Mouse (Mus musculus): ENCODE data around the gene Megf11. TPM values are rescaled to one million over a fixed set of nuclear protein-coding genes. Genes with fewer than 3 reads are reported as not detected.

Gene Megf11
- total RNA-seq, 2 experiments from 2014 or later: 14.1 to 18.5 TPM

DNA sequence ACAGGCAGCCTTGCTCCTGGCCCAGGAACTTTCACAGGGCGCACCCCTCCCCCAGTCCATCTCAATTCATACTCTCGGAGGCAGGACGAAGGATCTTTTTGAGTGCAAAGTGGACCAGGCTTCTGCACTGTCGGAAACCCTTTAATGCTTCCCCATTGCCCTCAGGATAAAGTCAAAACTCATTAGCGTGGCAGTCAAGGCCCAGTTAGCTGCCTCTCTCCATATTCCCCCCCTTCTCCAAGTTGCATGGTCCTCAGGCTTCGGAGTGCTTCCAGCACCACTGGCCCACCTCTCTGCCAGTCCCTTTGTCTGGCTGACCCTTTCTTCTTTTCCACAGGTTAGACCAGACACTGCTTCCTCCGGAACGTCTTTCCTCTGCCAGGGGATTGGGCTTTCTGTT, 16.7 kb downstream of the Megf11 start:
- Histone ChIP-seq H3K27ac (no peak overlapping the region), H3K4me3 (no peak overlapping the region)
- TF ChIP-seq CTCF (conservative IDR thresholded peaks at IDR 0.05): no peak
- DNase-seq (ENCODE audit: low spot score in 2 of 2): no peak

DNA sequence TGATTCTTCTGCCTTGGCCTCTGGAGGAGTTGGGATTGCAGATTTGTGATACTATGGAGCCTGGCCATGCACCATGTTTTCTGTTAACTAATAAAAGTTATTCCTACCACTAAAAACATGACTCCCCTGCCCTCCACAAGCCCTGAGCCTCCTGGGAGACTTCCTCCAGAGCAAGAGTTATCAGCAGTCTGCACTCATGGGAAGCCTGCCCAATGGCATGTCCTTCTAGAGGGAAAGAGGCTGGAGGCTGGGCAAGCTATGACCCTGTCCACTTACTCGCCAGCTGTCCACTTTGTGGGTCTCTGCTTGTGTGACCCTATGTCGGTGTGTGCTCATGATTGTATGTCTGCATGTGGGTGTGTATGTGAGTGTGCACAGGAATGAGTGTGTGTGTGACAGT, 21.4 kb downstream of the Megf11 start:
- no peak overlapping the region for H3K4me3 ChIP-seq
- no peak overlapping the region for H3K27ac ChIP-seq
- TF ChIP-seq CTCF (conservative IDR thresholded peaks at IDR 0.05): no peak
- no peak for DNase-seq (ENCODE audit: low spot score in 2 of 2)

DNA sequence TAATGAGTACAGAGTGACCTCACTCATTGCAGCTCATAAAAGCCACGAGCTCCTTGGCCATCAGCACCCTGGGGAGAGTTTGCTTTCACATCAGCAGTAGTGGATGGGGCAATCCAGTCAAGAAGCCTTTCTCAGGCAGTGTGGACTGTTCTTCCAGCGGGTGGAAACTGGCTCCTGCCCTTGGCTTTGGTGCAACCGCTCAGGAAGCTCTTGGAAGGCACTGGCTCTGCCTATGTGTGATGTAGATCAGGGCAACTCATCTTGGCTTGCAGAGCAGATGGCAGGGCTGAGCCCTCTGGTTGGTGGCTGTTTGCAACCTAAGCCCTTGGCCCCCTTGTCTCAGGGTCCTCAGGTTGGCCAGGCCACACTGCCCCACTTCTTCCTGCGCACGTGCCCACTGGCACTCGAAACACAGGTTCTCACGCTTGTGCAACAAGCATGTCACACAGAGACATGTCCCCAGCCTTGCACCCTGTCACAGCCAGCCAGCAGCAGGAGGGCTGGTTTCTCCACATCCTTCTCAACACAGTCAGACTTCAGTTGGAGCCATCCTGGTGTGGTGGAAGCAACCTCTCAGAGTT, 22.1 kb downstream of the Megf11 start:
- H3K4me3 ChIP-seq: no peak overlapping the region
- no peak for TF ChIP-seq CTCF (conservative IDR thresholded peaks at IDR 0.05)
- no peak overlapping the region for H3K27ac ChIP-seq
- DNase-seq (ENCODE audit: low spot score in 2 of 2): no peak

DNA sequence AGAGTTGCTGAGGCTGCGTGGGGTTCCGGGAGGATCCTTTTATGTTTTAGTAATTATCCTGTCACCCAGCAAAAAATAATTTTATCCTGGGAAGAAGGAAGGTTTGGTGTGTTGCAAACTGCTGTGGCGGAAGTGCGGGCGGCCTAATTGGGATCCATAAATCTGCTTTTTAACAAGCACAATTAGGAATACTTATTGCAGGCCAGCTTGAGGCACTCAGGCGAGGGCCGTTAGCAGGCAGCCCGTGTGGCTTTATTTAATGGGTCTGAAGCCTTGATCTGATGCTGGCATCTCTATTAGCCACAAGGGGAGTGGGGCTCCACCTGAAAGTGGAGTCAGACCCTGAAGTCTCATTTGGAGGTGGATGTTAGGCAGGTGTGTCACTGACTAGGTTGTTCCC, 23.4 kb downstream of the Megf11 start:
- no peak overlapping the region for H3K4me3 ChIP-seq
- TF ChIP-seq CTCF (conservative IDR thresholded peaks at IDR 0.05): no peak
- H3K27ac ChIP-seq: no peak overlapping the region
- DNase-seq (ENCODE audit: low spot score in 2 of 2): no peak

DNA sequence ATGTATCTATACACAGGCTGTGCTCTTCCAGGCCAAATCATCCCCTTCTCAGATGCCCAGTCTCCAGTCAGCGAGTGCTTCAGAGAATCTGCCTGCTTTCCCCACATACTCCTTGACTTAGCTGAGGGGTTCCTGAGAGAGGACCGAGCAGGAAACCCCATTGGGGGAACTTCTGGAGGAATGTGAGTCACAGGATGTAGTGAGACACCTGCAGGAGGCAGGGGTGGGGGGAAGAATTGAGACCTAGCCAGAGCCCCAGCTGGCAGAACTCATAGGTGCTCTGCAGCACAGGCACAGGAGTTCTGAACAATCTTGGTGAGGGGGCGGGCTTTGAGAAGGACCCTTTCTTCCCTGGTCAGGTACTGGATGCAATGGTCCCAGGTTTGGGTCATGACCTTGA, 35.0 kb downstream of the Megf11 start:
- DNase-seq (ENCODE audit: low spot score in 2 of 2): no peak
- H3K4me3 ChIP-seq: no peak overlapping the region
- no peak for TF ChIP-seq CTCF (conservative IDR thresholded peaks at IDR 0.05)
- H3K27ac ChIP-seq: no peak overlapping the region

- peak overlapping the region; percentile 28; the same call in 1 of the 2 replicates for H3K27ac ChIP-seq
These were observed 36.7 kb downstream of the Megf11 start for GRCm38 (mm10) chr9:64421986-64422616.

GRCm38 (mm10) chr9:64423912-64424311, 38.5 kb downstream of the Megf11 start:
- no peak for TF ChIP-seq CTCF (conservative IDR thresholded peaks at IDR 0.05)
- Histone ChIP-seq H3K27ac (no peak overlapping the region), H3K4me3 (no peak overlapping the region)
- no peak for DNase-seq (ENCODE audit: low spot score in 2 of 2)

More at GRCm38 (mm10) chr9:64421986-64422616, 36.7 kb downstream of the Megf11 start:
- DNase-seq (ENCODE audit: low spot score in 2 of 2): peak; percentile 18 to 53
- TF ChIP-seq CTCF (conservative IDR thresholded peaks at IDR 0.05): no peak
- no peak overlapping the region for H3K4me3 ChIP-seq

DNA sequence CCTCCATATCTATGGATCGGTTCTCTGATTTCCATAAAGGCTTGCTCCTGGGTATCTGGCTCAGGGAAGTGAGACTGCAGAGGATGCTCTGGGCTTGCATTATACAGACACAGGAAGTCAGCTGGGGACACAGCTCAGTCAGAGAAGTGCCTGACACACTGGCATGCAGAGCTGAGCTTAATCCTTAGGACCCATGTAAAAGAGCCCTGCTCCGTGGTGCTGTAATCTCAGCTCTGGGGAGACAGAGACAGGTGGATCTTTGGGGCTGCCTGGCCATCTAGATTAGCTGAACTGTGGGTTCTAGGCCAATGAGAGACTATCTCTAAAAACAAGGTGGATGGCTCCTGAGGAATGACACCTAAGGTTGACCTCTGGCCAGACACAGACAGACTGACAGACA, 50.7 kb downstream of the Megf11 start:
- no peak for TF ChIP-seq CTCF (conservative IDR thresholded peaks at IDR 0.05)
- no peak for DNase-seq (ENCODE audit: low spot score in 2 of 2)
- no peak overlapping the region for H3K27ac ChIP-seq

DNA sequence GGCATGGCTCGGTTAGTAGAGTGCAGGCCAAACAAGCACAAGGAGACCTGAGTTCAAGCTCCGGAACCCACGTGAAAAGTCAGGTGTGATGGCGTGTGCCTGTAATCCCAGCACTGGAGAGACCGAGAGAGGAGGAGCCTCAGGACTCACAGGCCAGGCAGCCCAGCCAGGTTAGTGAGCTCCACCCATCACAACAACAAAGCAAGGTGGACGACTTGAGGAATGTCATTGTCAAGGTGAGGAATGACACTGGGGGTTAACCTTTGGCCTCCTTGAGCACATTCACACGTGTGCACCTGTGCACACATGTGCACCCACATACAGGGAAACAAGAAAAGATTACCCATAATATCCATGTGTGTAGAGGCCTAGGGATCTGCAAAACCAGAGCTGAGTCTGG, 54.7 kb downstream of the Megf11 start:
- no peak for TF ChIP-seq CTCF (conservative IDR thresholded peaks at IDR 0.05)
- H3K27ac ChIP-seq: no peak overlapping the region
- DNase-seq (ENCODE audit: low spot score in 2 of 2): no peak

More for the DNA sequence above, 50.7 kb downstream of the Megf11 start:
- H3K4me3 ChIP-seq: no peak overlapping the region

DNA sequence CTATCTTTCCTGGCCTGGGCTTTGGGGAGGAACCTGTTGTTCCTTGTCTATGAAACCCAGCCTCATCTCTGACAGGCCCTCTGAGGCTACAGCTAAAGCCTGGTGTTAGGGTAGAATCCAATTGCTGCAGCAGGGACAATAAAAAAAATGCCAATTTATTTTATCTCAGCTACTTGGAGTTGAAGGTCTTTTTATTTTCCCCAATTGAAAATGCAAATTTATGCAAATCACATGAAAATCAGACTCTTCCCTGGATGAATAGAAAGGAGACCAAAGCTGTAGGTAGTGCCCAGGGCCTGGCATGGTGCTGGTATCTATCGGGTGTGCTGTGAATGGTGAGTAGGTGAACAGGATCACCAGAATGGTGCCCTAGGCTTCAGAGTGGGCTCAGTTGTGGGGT, 60.6 kb downstream of the Megf11 start:
- no peak for TF ChIP-seq CTCF (conservative IDR thresholded peaks at IDR 0.05)
- no peak overlapping the region for H3K4me3 ChIP-seq
- no peak overlapping the region for H3K27ac ChIP-seq
- no peak for DNase-seq (ENCODE audit: low spot score in 2 of 2)

More for the DNA sequence above, 54.7 kb downstream of the Megf11 start:
- H3K4me3 ChIP-seq: no peak overlapping the region

GRCm38 (mm10) chr9:64447070-64447469, 61.6 kb downstream of the Megf11 start:
- TF ChIP-seq CTCF (conservative IDR thresholded peaks at IDR 0.05): no peak
- no peak overlapping the region for H3K4me3 ChIP-seq
- DNase-seq (ENCODE audit: low spot score in 2 of 2): no peak
- no peak overlapping the region for H3K27ac ChIP-seq

DNA sequence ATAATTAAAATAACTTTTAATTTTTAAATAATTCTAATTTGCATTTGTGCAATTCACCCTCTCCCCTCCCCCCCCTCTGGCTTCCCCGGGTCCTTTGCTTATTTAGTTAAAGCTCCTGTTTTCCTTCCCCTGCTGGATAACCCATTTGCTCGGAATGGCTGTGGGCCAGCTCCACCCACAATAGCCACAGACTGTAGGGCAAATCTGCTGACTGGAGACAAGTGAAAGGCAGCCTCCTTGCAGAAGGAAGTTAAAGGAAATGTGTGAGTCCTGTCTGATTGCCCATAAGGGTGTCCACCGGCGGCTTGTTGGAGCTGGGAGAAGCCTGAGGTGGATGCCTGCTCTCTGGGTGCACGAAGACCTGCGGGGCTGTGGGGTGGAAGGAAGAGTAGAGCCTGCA, 62.1 kb downstream of the Megf11 start:
- TF ChIP-seq CTCF (conservative IDR thresholded peaks at IDR 0.05): no peak
- H3K27ac ChIP-seq: no peak overlapping the region

DNA sequence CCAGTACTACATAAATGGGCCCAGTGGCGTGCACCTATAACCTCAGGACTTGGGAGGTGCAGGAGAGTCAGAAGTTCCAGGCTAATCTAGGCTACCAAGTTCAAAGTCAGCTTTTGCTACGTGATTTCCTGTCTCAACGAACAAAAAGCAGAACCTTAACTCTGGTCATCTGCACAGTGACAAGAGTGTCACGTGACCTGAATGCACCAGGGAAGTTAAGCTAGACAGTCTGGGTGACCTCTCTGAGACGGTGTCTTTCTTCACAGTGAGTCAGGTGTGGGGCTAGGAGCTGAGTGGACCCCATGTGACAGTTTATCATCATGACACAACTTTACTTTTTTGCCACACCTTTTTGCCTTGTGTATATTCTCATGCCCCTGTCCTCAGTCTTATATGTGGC, 67.3 kb downstream of the Megf11 start:
- Histone ChIP-seq H3K27ac (no peak overlapping the region), H3K4me3 (no peak overlapping the region)
- TF ChIP-seq CTCF (conservative IDR thresholded peaks at IDR 0.05): no peak
- DNase-seq (ENCODE audit: low spot score in 2 of 2): no peak

More for the DNA sequence above, 62.1 kb downstream of the Megf11 start:
- H3K4me3 ChIP-seq: no peak overlapping the region
- DNase-seq (ENCODE audit: low spot score in 2 of 2): peak; percentile 39 to 52

- DNase-seq (ENCODE audit: low spot score in 2 of 2): no peak
- Histone ChIP-seq H3K4me3 (no peak overlapping the region), H3K27ac (no peak overlapping the region)
- no peak for TF ChIP-seq CTCF (conservative IDR thresholded peaks at IDR 0.05)
These were observed 68.8 kb downstream of the Megf11 start for GRCm38 (mm10) chr9:64454196-64454595.
